Mouse (Mus musculus) kidney, postnatal 36 days (tissue): ENCODE measurements around the gene Olfr427.
"Not testable (repeated sequence)": the region's sequence is repeated elsewhere in the genome, so short reads cannot be mapped to it uniquely, and the experiment has no call there.

ENCODE experiments used
- DNase-seq, 2 experiments: peaks; one replicate each; pipeline ENCODE4 v3.0.0; 2021 to 2022; ENCODE audit warnings: mixed read lengths in 2 of 2

Olfr427 gene

GRCm38 (mm10) chr1:174096591-174096990, at the start of gene Olfr427:
Gene Olfr427, plus strand, starts transcription at chr1:174096891.
- DNase-seq = no peak

DNA sequence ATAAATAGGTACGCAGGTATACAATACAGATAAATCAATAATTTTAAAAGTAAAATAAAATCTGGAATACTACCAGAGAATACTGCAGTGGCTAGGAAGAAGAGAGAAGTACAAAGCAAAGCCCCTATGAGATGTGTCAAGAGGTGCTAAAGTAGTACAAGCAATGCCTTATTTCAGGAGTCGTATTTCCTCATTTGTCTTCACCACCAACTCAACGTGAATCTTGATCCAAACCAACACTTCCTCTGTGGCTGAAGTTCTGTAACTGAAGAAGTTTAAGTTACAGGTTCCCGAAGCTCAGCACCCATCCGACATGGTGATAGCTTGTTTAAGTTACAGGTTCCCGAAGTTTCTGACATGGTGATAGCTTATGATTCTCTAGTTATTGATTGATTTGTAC, 48.5 kb upstream of the Olfr427 start:
- not testable (repeated sequence) for DNase-seq

GRCm38 (mm10) chr1:174048893-174049292, 47.8 kb upstream of the Olfr427 start, which contains the start of gene Olfr432:
Gene Olfr432, plus strand, starts transcription at chr1:174049205.
- DNase-seq = no peak

DNA sequence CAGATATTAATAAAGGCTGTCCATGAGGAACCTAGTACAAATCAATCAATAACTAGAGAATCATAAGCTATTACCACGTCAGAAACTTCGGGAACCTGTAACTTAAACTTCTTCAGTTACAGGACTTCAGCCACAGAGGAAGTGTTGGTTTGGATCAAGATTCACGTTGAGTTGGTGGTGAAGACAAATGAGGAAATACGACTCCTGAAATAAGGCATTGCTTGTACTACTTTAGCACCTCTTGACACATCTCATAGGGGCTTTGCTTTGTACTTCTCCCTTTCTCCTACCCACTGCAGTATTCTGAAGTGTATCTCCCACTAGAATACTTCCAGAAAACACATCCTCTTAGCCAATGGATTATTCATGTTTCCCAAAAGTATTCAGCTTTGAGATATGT, 47.3 kb upstream of the Olfr427 start:
- not testable (repeated sequence) for DNase-seq

- no peak for DNase-seq
Observed at GRCm38 (mm10) chr1:174050532-174050931, 46.2 kb upstream of the Olfr427 start.

DNA sequence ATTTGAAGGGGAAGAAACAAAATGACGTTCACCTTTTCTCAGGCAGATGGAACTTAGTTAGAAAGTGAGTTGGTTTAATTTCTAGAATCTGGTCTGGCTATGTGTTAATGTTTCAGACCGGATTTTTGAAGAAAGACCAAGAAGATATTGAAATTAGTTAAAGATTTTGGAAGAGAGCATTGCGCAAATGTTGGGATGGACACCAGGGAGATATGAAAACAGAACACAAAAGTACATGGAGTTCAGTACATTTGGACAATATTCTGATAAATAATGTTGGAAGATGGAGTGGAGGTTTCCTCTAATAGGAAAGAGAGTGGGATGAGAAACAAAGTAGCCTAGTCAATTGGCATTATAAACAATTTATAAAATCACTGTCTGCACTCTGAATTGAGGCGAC, 45.2 kb upstream of the Olfr427 start:
- no peak for DNase-seq

DNA sequence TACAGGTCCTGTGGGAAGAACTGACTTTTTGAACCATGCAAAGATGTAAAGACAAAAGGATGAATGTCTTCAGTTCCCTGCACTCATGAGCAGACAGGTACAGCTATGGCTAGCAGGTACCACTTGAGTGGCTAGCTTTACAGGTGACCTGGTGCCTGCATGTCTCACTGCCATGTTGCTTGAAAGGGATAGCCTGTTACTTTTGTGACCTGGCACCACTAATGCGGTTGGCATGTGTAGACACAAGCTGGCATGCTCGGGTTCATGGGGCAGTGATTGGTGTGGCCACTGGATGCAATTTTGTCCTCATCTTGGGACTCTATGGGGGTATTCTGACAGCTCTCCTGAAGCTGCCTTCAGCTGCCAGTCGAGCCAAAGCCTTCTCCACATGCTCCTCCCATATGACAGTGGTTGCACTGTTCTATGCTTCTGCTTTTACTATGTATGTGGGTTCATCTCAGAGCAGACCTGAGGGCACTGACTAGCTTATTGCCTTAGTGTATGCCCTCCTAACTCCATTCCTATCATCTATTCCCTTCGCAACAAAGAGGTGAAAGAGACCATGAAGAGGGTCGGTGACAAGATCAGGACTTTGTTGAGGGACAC, 44.7 kb upstream of the Olfr427 start:
- DNase-seq = no peak

GRCm38 (mm10) chr1:174052981-174053380, 43.7 kb upstream of the Olfr427 start:
- DNase-seq = no peak

DNA sequence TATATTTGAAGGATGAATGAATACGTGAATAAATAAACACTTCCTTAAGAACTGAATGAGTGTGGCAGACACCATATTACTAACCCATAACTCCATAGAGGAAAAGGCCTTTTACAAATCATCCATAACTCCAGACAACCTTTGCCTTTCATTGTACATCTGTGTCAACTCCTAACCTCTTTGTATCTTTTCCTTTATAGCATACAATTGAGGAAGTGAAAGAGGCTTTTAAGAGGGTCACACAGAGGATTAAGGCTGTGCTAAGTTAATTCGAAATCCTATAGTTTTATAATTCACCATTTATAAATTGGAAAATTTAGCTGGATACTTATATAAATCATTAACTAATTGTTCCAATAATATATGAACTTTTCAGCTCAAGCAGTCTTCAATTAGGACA, 41.4 kb upstream of the Olfr427 start:
- DNase-seq = no peak

- DNase-seq = no peak
Observed at GRCm38 (mm10) chr1:174066305-174066704, 30.4 kb upstream of the Olfr427 start, which contains the start of gene Olfr430. Gene Olfr430, plus strand, starts transcription at chr1:174066605.

DNA sequence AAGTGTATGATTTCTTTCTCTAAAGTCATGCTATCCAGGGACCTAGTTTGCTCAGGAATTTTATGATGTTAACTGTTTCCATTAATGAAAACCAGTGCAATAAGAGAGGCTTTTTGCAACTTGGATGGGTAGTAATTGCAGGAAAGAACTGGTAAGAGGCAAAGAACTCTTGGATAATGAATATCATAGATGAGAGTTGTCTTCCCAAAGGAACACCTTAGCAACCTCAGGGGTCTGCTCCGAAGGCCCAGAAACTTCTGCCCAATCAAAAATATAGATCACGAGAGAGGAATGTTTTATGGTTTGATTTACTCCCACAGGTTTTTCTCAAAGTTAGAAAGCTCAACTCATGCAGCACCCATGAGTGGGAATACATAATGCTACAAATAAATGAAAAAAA, 12.7 kb upstream of the Olfr427 start, which contains the start of gene Olfr429:
Gene Olfr429, plus strand, starts transcription at position 301 of the 400 bp plus-strand sequence.
- no peak for DNase-seq

DNA sequence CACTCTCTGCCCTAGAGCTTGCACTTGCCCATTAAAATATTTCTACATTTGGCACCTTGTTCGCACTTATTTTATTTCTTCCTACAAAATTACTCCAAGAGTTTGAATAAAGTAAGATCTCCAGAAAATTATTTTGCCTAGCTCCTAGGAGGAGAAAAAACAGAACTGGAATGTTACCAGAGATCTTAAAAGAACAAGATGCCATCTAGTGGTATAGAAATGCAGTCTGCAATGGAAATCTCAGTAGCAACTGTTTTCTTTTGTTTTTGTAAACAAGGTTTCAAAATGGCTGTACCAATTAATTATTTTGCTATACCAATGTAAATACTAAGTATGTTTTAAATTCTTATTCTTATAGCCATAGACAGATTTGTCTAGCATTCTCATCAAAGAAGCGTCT, 7.0 kb downstream of the Olfr427 start:
- DNase-seq = no peak

GRCm38 (mm10) chr1:174121062-174121461, 24.4 kb downstream of the Olfr427 start, which contains the start of gene Olfr231:
Gene Olfr231, minus strand, starts transcription at chr1:174121162.
- no peak for DNase-seq

- DNase-seq = no peak
Observed at GRCm38 (mm10) chr1:174131217-174131616, 34.5 kb downstream of the Olfr427 start, which contains the start of gene Olfr424. Gene Olfr424, plus strand, starts transcription at chr1:174131517.

DNA sequence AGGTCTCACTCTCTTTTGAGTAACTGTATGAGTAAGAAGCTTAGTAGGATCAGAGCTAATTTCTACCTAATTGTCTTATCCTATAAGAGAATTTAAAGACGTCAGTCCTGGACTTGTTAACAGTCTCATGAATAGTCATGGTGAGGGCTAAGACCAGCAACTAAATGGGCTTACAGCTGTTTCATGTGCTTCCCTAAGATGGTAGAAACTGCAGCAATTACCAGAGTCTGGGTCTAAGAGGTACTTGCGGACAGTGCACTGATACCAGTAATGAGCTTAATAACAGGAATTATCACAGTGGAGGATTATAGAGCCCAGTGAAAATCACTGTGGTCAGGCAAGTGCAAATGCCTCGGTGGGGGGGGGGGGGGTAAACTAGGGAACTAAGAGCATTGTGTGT, 35.3 kb downstream of the Olfr427 start:
- DNase-seq = no peak

GRCm38 (mm10) chr1:174141384-174141783, 44.7 kb downstream of the Olfr427 start:
- no peak for DNase-seq

DNA sequence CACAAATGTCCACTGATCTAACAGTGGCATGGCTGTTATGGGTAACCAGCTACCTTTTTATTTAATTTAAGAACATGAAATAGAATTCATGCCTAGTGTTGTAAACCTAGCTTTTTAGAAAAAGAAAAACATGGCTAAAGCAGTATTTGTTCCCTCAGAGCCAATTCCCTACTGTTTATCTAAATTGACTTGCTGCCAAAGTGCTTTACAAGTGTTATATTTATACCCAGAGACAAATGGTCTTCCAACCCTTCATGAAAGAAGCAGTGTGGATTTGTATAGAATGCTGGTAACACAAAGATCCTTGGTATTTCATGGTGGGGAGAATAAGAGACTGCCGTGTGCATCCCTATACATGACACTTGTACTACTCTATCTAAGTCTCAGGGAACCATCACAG, 50.0 kb downstream of the Olfr427 start:
- no peak for DNase-seq

DNA sequence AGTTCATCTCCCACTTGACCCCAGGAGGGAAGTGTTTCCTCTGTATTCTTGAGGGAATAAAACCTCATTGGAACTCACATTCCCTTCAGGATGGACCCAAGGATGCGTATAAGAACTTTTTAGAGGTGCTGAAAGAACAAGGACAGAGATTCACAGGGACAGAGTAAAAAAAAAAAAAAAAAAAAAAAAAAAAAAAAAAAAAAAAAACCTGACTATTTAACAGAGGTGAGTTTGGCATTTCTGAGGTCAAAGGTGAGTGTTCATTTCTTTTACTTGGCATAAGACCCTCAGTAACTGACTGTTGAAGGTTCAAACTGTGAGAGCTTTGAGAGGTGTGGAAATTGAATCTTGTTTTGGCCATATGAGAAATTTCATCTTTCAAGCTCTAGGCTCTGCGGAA, 52.6 kb downstream of the Olfr427 start:
- no peak for DNase-seq
